Mouse (Mus musculus): ENCODE measurements around the gene Myo1f. TPM values are rescaled to one million over a fixed set of nuclear protein-coding genes. Genes with fewer than 3 reads are reported as not detected.

Gene Myo1f
- total RNA-seq (2023) = 17.6 to 26.2 TPM (median 20.6 TPM) in 4 replicates

DNA sequence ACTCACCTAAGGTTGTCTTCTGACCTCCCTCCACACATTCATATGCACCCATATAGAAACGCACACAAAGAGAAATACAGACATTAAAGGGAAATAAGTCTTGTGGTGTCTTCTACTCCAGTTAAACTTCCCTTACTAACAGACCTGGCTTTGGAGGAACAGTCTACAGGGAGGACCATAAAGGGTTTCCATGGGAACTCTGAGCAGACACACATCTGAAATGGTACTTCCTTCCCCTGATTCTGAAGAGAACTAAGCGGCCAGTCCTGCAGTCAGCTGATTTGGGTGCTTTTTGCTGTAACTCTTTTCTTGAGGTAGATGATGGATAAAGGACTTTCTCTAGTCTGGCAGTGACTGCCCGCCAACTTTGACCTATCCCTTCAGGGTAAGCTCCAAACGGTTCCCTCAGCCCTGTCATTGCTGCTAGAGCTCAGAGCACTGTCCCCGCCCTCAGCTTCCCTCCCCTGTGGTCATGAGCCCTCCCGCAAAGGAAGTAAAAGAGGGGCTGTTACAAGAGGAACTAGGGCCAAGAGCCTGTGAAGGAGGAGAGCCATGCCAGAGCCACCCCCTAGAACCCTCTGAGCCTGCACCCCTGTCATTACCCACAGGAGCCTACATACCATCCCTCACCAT lies at the start of gene Myo1f:
Gene Myo1f, plus strand, starts transcription at position 485 of the 633 bp plus-strand sequence.

GRCm38 (mm10) chr17:33523918-33524755 lies 31.4 kb upstream of the Myo1f start, which contains the start of gene Adamts10:
Adamts10 (plus strand) TSS chr17:33524204.

DNA sequence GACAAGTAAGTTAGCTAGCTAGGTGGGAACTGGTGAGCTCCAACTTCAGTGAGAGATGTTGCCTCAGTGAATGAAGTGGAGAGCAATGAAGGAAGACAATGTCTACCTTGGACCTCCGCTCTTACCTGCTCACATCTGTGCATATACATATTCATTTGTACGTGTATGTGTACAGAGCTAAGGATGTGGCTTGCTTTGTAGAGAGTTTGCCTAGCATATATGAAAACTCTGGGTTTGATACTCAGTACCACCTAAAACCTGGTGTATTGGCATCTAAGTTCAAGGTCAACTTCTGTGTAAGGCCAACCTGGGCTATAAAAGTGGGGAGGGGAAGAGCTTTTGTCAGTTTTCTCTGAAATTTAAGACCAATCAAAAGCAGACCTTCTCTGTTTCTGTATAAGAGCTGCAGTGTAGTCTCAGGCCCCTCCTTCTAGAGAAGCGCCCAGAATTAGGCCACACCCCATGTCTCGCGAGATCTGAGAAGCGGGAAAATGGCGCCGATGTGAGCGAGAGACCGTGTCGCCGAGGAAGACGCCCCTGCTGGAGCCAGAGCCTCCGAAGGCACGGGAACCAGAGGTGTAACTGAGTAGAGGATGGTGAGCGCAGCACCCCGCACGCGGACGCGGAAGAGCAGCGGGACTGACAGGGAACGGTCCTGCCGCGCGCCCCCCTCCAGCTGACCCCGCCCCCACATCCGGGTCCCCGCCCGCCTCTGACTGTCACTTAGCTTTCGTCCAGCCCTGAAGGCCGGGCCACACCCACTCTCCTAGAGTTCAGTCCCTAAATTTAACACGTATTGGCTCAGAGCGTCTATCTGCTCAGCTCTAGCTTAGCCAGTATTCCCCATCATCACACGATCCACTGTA lies 73.3 kb downstream of the Myo1f start, which contains the start of gene Zfp414:
Gene Zfp414, plus strand, starts transcription at position 470 of the 866 bp plus-strand sequence.

GRCm38 (mm10) chr17:33637516-33638276 lies 82.2 kb downstream of the Myo1f start, which contains the start of gene Pram1:
Pram1 (plus strand) TSS chr17:33638056.

Other genes with a start within 250 kb of the Myo1f start
- 14.1 to 16.4 TPM (median 14.6 TPM) in 4 replicates for gene Zfp81, start 196.8 kb upstream of the Myo1f start, total RNA-seq (2023)
- 6.3 to 8.7 TPM (median 7.2 TPM) in 4 replicates for gene Zfp101, start 161.1 kb upstream of the Myo1f start, total RNA-seq (2023)
- not detected in 4 replicates for gene Actl9, start 122.8 kb upstream of the Myo1f start, total RNA-seq (2023)
- 70.9 to 86.1 TPM (median 78.6 TPM) in 4 replicates for gene Adamts10, start 31.5 kb upstream of the Myo1f start, total RNA-seq (2023)
- 34.4 to 37.6 TPM (median 36.0 TPM) in 4 replicates for gene Zfp414, start 73.4 kb downstream of the Myo1f start, total RNA-seq (2023)
- gene Pram1, start 82.3 kb downstream of the Myo1f start, total RNA-seq (2023) = 0.91 to 3.0 TPM (median 2.3 TPM) in 3 of 4 replicates, not detected in the other
- gene Hnrnpm, start 131.2 kb downstream of the Myo1f start, total RNA-seq (2023) = 368 to 402 TPM (median 383 TPM) in 4 replicates
- gene March2, start 163.0 kb downstream of the Myo1f start, total RNA-seq (2023) = 42.0 to 48.3 TPM (median 44.9 TPM) in 4 replicates
- gene Rab11b, start 204.8 kb downstream of the Myo1f start, total RNA-seq (2023) = 193 to 221 TPM (median 217 TPM) in 4 replicates
- 0.42 to 0.43 TPM in 2 of 4 replicates, not detected in the others for gene Angptl4, start 226.1 kb downstream of the Myo1f start, total RNA-seq (2023)